Mouse (Mus musculus) skeletal muscle tissue, adult 2 months (tissue): ENCODE measurements around the gene Ddx23.

ENCODE experiments used
- DNase-seq: peaks from one replicate; pipeline ENCODE4 v3.0.0-alpha.2; 2012; ENCODE audit warnings: low read depth, low spot score

Ddx23 gene

GRCm38 (mm10) chr15:98608058-98608783 is 54.5 kb downstream of the Ddx23 start:
- DNase-seq = no peak

- peak; percentile 76 for DNase-seq
Observed at GRCm38 (mm10) chr15:98607557-98607956, 55.1 kb downstream of the Ddx23 start.

GRCm38 (mm10) chr15:98606739-98607138 is 56.0 kb downstream of the Ddx23 start:
- DNase-seq = no peak

- peak; percentile 43 for DNase-seq
Observed at GRCm38 (mm10) chr15:98606051-98606536, 56.6 kb downstream of the Ddx23 start.

GRCm38 (mm10) chr15:98604041-98604575 is 58.6 kb downstream of the Ddx23 start:
- DNase-seq = no peak

- DNase-seq = no peak
Observed at GRCm38 (mm10) chr15:98602921-98603458, 59.7 kb downstream of the Ddx23 start.

GRCm38 (mm10) chr15:98602191-98602881 is 60.4 kb downstream of the Ddx23 start:
- peak; percentile 67 for DNase-seq

GRCm38 (mm10) chr15:98601832-98602190 is 60.9 kb downstream of the Ddx23 start:
- no peak for DNase-seq

GRCm38 (mm10) chr15:98600036-98600709 is 62.5 kb downstream of the Ddx23 start:
- no peak for DNase-seq

- no peak for DNase-seq
Observed at GRCm38 (mm10) chr15:98596609-98597008, 66.1 kb downstream of the Ddx23 start.
